Mouse (Mus musculus) heart, adult 8-10 months (tissue): ENCODE results near the gene Tcl1b4. TPM values are rescaled to one million over a fixed set of nuclear protein-coding genes. Genes with fewer than 3 reads are reported as not detected.
"Not testable (repeated sequence)": the region's sequence is repeated elsewhere in the genome, so short reads cannot be mapped to it uniquely, and the experiment has no call there.

Source experiments
- DNase-seq: peaks from one replicate; pipeline ENCODE4 v3.0.0; 2022; ENCODE audit warnings: low spot score
- total RNA-seq, 4 experiments: library from RNA; stranded (reverse); gene quantifications; 2 replicates each; pipeline ENCODE4 v1.2.4; 2022

The Tcl1b4 gene
- not detected for total RNA-seq

GRCm38 (mm10) chr12:105201657-105202056 is at the start of gene Tcl1b4:
Gene Tcl1b4 (plus strand): TSS chr12:105201957.
- not testable (repeated sequence) for DNase-seq

GRCm38 (mm10) chr12:105155286-105155685 is 46.5 kb upstream of the Tcl1b4 start:
- DNase-seq, result not testable (repeated sequence)

DNA sequence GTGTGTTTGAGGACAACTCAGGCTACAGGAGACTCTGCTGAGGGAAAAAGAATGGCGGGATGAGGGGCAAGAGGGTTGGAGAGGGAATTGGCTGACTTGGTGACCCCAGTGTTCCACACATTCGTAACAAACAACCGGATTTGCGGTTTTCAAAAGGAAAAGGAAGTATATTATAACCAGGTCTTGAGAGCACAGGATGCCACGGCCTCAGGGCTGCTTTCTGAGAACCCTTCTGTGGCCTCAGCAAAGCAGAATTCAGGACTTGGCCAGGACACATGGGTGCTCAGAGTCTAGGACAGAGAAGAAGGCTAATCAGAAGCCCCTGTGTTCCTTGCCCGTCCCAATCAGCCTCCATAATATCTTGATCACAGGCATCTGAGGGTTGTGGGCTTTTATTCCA is 42.9 kb upstream of the Tcl1b4 start:
- no peak for DNase-seq

DNA sequence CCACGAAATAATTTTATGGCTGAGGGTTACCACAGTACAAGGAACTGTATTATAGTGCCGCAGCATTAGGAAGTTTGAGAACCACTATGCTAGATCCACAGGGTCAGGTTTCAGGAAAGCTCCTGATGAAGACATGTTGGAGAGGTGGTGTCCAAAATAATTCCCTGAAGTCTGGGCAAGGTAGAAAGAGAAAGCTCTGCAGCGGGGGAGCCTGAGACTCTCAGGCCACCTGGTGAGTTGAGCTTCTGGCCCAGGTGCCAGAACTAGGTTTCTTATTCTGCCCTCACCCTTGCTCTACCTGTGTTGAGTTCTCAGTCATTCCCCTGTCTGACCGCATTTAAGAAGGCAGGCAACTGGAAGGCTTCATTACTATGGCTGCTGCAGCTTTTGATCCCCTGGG is 42.4 kb upstream of the Tcl1b4 start, which contains the start of gene Tcl1b1:
TSS of gene Tcl1b1 (plus strand) at position 301 of the 400 bp plus-strand sequence.
- DNase-seq, result no peak

- DNase-seq, result no peak
These were observed 35.0 kb upstream of the Tcl1b4 start for GRCm38 (mm10) chr12:105166734-105167133.

DNA sequence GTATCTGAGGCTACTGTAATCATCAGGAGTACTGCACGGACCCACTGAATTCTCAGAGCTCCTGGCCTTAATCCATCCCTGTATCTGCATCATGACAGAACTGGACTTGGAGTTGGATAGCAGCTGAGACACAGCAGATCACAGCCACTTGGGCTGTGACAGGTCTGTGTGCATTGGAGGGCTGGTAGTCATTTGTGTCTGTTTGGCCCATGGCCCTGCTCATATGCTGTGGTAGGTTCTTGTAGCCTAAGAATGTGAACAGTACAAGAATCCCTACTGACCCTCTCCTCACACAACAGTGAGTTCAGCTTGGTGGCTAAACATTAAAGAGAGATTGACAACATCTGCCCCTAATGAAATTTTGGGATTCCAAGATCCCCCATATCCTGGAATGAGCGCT is 28.4 kb upstream of the Tcl1b4 start:
- DNase-seq, result no peak

GRCm38 (mm10) chr12:105174318-105174717 is 27.4 kb upstream of the Tcl1b4 start:
- DNase-seq, result peak; percentile 18

DNA sequence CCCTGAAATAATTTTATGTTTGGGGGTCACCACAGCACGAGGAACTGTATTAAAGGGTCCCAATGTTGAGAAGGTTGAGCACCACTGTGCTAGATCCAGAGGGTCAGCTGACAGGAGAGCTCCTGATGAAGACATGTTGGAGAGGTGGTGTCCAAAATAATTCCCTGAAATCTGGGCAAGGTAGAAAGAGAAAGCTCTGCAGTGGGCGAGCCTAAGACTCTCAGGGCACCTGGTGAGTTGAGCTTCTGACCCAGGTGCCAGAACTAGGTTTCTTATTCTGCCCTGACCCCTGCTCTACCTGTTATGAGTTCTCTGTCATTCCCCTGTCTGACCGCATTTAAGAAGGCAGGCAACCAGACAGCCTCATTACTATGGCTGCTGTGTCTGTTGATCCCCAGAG is 25.7 kb upstream of the Tcl1b4 start, which contains the start of gene Tcl1b5:
TSS of gene Tcl1b5 (plus strand) at position 301 of the 400 bp plus-strand sequence.
- not testable (repeated sequence) for DNase-seq

DNA sequence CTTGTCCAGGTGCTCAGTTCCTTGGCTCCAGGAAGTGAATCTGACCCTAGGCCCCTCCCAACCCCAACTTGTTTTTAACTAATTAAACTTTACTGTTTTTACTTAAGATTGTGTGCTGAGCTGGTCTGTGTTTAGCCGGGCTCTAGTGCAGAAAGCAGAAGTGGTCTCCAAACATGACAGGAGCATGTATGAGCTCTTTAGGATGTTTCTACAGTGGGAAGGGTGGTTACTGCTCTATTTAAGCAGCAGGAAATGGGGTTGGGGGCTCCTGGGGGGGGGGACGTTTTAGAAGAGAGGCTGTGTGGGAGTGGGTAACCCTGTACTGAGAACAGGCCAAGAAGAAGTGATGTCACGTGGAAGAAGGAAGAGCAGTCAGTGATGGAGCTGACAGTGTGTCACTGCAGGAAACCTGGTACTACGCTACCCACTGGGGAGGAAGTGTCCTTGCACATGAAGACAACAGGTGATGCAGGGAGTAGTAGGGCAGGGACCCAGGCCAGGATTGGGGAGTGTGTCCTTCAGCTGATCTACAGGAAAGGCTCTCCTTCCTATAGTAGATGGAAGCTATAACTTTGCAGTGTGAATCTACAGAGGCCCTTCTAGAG is 20.6 kb upstream of the Tcl1b4 start:
- not testable (repeated sequence) for DNase-seq

- DNase-seq, result not testable (repeated sequence)
These were observed 12.8 kb upstream of the Tcl1b4 start for GRCm38 (mm10) chr12:105188980-105189379.

GRCm38 (mm10) chr12:105190743-105191142 is 11.0 kb upstream of the Tcl1b4 start, which contains the start of gene Tcl1b3:
Gene Tcl1b3 (plus strand): TSS chr12:105191043.
- DNase-seq, result not testable (repeated sequence)

- DNase-seq, result not testable (repeated sequence)
These were observed 1.9 kb upstream of the Tcl1b4 start for GRCm38 (mm10) chr12:105199684-105200497.

GRCm38 (mm10) chr12:105207071-105207470 is 5.3 kb downstream of the Tcl1b4 start:
- no peak for DNase-seq

DNA sequence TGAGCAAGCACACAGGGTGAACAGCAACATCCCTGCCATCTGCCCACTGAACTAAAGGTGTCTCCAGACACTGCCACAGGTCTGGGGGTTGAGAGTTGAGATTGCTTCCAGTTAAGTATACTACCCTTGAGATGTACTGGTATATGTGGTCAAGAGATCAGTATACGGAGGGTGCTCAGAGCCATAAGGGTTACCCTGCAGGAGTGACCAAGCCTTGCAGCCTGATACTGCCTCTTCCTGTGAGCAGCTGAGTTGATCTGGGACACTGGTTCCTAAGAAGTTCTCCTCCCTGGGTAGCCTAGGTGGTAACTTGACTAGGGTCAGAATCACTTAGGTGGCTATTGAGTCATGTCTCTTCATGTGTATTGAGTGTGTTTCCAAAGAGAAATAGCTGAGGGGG is 6.7 kb downstream of the Tcl1b4 start:
- no peak for DNase-seq

DNA sequence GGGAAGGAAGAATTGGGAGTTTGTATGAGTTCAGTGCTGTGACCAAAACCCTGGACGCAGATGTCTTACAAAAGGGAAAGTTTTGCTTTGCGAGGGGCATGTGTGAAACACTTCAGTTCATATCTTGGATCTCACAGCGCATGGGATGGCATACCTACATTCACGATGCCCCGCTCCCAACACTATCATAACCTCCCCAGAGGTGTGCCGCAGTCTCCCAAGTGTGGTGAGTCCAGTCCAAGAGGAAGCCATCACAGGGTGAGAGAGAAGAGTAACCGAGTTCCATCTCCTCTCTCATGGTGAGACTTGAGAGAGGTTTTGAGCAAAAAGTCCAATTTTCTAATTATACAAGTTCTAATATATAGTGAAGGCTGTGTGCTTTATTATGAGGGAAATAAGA is 7.5 kb downstream of the Tcl1b4 start:
- no peak for DNase-seq

GRCm38 (mm10) chr12:105217101-105217760 is 15.5 kb downstream of the Tcl1b4 start:
- no peak for DNase-seq

DNA sequence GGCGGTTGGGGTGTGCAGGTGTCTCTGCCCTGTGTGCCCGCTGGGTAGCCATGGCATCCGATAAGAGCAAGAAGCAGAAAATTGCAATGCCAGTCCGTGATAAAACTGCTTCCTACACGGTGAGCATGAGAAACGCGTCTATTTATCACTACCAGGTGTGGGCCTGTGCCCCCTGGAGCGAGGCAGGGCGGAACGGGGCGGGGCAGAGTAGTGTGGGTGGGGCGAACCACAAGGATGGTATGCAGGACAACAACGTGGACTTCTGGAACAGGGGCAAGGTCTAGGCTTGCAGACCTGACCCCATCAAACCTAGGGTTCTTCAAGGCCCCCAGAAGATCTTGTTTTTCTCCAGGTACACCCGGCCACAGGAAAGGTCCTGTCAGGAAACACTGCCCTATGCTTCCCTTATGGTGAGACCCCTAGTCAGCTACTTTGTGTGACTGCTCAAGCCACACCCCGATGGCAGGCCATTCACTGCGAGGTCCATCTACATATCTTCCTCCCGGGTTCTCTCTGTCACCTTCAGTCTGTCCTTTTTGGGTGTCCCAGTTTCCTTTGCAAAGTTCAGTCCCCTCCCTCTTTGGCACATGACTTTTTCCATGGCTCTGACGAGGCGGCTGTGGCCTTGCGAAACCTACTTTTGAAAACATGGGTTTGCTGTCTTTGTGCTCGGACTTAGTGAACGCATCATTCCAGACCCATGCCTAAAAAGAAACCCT is 21.0 kb downstream of the Tcl1b4 start, which contains the start of gene Tcl1:
TSS of gene Tcl1 (minus strand) at position 193 of the 719 bp plus-strand sequence.
- no peak for DNase-seq

DNA sequence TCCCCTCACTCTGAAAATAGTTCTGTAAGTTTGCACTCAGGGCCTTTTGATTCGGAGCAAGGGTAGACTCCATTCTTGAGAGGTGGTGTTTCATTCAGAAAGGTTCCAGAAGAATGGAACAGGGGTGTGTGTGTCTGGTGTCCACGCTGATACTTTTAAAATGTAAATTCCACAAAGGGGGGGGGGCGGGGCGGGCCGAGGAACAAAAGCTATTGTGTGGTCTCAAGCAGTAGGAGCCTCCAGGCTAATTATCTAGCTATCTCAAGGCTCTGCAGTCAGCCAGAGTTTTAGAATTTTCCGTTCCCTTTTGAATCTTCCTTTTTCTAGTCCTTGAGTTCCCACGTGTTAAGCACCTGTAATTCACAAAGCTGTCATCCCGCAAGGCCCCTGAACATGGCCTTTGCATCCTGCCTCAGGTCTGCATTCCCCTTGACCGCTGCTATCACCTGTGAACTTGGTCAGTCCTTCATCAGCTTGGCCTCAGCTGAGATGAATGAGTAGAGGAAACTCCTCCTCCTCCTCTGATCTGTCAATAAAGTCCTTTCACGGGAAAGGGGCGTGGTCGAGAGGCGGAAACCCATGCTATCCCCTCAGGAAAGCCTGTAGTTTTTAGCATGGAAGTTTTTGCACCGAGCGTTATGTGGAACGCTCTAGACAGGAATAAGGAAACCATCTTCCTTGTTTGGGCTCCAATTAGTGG is 23.0 kb downstream of the Tcl1b4 start:
- DNase-seq, result no peak

DNA sequence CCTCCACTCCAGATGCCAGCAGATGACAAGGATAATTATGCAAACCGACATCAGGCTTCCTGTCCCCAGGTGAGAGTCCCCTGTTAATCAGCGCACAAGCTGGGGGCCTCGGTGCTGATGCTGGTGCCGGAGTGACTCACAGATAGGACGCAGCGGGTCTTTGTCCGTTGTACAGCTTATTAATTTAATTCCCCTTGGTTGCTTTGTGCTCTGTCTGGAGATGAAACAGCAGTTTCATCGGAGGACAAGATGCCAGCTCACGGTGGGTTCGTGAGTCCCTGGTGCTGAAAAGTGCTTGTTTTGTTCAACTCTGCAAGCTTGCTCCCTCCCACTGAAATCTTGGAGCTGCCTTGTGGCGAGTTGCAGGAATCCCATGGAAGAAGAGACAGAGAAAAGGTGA is 32.6 kb downstream of the Tcl1b4 start:
- no peak for DNase-seq

DNA sequence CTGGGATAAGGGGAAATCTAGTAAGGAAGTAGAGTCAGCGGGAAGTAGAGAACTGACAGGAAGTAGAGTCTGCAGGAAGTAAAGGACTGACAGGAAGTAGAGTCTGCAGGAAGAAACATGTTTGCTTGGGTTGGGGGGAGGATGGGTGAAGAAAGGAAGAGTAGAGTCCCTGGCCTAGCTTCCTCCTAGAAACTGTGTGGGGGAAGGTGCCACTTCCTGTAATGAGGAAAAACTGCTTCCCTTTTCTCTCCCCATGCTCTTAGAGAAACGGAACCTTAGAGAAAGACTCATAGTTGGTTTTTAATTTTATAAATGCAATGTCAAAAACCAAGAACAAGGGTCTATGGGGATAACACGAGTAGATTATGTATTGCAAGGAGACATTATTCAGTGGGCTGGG is 33.3 kb downstream of the Tcl1b4 start:
- DNase-seq, result no peak

- no peak for DNase-seq
These were observed 37.3 kb downstream of the Tcl1b4 start for GRCm38 (mm10) chr12:105239060-105239459.
